In genomic region chr15:11399356-11400067, GRCm38 (mm10) we compare ENCODE assay signal across 8 mouse cellular contexts. TPM values are rescaled to one million over a fixed set of nuclear protein-coding genes. Genes with fewer than 3 reads are reported as not detected.
DNase-seq lines count a peak whose midpoint lies in the region; ATAC-seq lines count a peak whose summit lies in the region.

Gene Tars (minus strand): TSS chr15:11399665.

- H3K9me3 ChIP-seq in intestine, embryonic 14.5 days (ENCODE audit: control insufficient read depth, low read length) = no peaks in the 10 kb centered on the region

- H3K36me3 ChIP-seq in intestine, embryonic 14.5 days (ENCODE audit: control insufficient read depth, insufficient read depth, low read length) = peaks cover 13% of the 10 kb centered on the region; the same call in 1 of the 2 replicates

- peak; percentile 88 to 91 for DNase-seq in adrenal gland, adult 18-20 months (ENCODE audit: low spot score in 2 of 2)
- DNase-seq in embryo, embryonic 11 days = peak; percentile 99
- peak; percentile 98 for DNase-seq in gastrocnemius, postnatal 25 days
- DNase-seq in intestine, embryonic 14.5 days (ENCODE audit: low spot score) = peak; percentile 96
- DNase-seq in left cerebral cortex, postnatal 14 days (ENCODE audit: low spot score in 2 of 2) = peak; percentile 97 to 99
- peak; percentile 100 for DNase-seq in mesoderm, embryonic 11.5 days (ENCODE audit: low read depth, low spot score)
- DNase-seq in right cerebral cortex, postnatal 36 days (ENCODE audit: low spot score in 2 of 2) = peak; percentile 99
- peak; percentile 98 for DNase-seq in yolk sac, embryonic 10.5 days (ENCODE audit: low spot score)

- intact Hi-C loops in left cerebral cortex, postnatal 14 days (cut with DNase I) = no loop called here

- H3K4me1 ChIP-seq in intestine, embryonic 14.5 days (replicated peaks; ENCODE audit: control insufficient read depth, insufficient read depth, low read length) = peaks cover 11% of the 10 kb centered on the region

- H3K4me3 ChIP-seq in intestine, embryonic 14.5 days (ENCODE audit: low read depth, low read length) = peak within 1 kb of the TSS; percentile 67

- ATAC-seq in intestine, embryonic 14.5 days (replicated peaks; ENCODE audit: low FRiP score, low TSS enrichment, low read depth) = peak; percentile 100

- peak within 1 kb of the TSS; percentile 77 for H3K4me2 ChIP-seq in intestine, embryonic 14.5 days (ENCODE audit: low read length)

- peak within 1 kb of the TSS; percentile 61 for H3K9ac ChIP-seq in intestine, embryonic 14.5 days (ENCODE audit: low read length)

- H3K27ac ChIP-seq in intestine, embryonic 14.5 days (ENCODE audit: low read depth) = peak within 1 kb of the TSS; percentile 39

- WGBS in intestine, embryonic 14.5 days = under 1% methylated on average over 42 of the region's 42 CpGs

- no peaks in the 10 kb centered on the region for H3K27me3 ChIP-seq in intestine, embryonic 14.5 days (replicated peaks; ENCODE audit: control insufficient read depth, insufficient read depth, low read length)

RNA-seq across cellular contexts. Expression of gene Tars, which starts in this region (rescaled TPM):
- total RNA-seq in adrenal gland, adult 18-20 months (2021) = 10 to 100 TPM; 38.3 to 54.8 TPM
- 10 to 100 TPM; 27.0 to 32.9 TPM for total RNA-seq in gastrocnemius, postnatal 25 days (2021)
- polyA plus RNA-seq in intestine, embryonic 14.5 days (2014; fragmentation: Nextera tagmentation; extraction: Ambion mirVana) = 67.5 and 74.3 TPM in 2 replicates
- 10 to 100 TPM; 32.3 to 39.7 TPM for total RNA-seq in left cerebral cortex, postnatal 14 days (2021)

Comparison
In these comparisons a context has a peak if more than half of its experiments do, and no peak if none do; other contexts are left out.
1. Peak in every context shown above with its lines: DNase-seq, ATAC-seq, H3K4me3 ChIP-seq and H3K27ac ChIP-seq.